Mouse (Mus musculus) T-cell, adult 2 months (primary cell): ENCODE measurements at regions not wholly inside any gene's neighbourhood (a gene's known extent, or its start where the extent isn't known, plus 50 kb on each side); places are given as distances from the start of the nearest gene placed in this dataset.
A peak's percentile ranks its signal among the peaks of the same experiment; 100 is the strongest.

ENCODE experiments used
- DNase-seq: peaks from one replicate; pipeline ENCODE4 v3.0.0; 2022; ENCODE audit warnings: low spot score

GRCm38 (mm10) chr10:37322310-37322709 is 183.6 kb upstream of the Marcks start:
- no peak for DNase-seq

GRCm38 (mm10) chr10:37321171-37321570 is 182.5 kb upstream of the Marcks start:
- peak; percentile 4 for DNase-seq

DNA sequence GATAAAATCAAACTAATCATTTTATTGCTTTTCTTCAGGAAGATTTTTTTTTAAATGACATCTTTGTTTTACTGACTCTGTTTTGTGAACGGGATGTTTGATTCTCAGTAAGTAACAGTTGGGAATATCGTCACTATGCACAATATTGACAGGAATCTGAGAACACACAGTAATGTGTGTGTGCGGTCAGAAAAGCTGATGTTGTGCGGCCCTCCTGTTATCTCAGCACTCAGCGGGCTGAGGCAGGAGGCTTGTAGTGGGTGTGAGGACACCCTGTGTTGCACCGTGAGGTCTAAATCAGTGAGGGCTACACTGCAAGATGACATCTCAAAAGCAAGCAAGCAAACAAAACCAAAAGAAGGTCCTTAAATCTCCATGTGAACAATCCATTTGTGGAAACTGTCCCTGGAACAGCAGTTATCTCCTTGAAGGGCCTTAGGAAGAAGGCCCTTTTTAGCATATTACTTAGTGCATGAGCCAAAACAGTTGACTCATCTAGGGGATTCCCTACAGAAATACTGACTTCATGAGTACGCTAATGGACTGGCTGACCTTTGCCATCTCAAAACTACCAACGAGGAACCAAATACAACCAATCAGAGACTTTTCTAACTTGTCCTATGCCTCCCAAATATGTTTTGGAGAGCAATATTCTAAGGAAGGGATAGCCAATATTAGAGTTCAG is 181.2 kb upstream of the Marcks start:
- DNase-seq, result no peak

DNA sequence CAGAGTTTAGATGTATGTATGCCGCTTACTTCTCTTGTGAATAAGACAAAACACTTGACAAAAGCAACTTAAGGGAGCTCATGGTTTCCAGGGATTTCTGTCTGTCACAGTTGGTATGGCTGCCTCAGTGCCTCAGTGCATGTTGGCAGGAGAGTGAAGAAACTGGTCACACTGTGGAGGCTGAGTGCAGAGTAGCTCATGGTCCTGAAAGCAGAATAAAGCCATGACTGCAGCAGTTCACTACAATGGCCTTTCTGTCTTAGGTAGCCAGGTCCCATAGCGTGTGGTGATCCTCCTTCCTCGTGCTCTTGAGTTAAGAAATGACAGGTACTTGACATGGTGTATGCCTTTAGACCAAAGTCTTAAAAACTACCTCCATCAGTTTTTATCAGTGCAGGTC is 178.0 kb upstream of the Marcks start:
- DNase-seq, result no peak

DNA sequence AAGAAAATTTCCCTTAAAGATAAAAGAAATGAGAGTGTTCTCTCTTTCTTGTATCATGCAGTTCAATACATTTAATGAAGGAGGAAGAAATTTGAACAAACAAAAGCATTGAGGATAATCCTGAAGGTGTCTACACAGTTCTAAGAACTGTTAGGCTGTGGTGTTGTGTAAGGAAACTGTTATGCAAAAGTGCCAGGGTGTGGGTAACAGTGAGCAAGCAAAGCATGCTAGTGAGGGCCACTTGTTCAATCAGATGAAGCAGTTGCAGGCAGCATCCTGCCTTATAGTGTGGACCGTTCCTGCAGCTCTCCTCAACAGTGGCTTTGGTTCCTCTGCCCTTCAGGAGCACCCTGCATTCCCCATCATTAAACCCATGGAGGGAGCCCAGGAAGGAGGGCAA is 177.1 kb upstream of the Marcks start:
- DNase-seq, result no peak

DNA sequence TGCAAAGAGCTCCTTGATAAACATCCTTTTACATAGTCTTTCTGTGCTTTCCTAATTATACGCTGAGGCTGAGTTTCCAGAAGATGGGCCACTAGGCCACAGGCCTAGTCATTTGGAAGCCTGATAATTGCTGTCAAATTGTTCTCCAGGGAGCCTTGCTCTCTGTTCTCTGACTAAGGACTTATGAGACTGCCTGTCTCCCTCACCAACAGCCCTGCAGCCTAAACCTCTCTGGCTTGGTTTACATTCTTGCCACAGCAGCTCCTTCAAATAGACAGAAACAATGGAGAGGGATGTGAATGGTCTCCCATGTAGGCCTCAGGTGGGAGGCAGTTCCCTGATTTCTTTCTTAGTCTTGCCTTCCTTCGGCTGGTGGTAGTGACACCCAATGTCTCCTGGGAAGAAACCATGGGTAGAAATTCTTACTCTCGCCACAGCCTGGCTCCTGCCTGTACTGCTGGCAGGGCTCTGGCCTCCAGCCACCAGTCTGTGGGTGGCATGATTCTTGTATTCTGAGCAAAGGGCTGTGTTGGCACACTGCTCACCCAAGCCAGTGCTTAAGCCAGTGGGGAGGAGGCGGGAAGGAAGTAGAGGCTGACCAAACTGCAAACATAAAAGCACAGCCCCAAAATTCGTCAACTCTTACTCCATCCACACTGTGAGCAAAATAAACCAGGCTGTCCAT is 176.2 kb upstream of the Marcks start:
- no peak for DNase-seq

- DNase-seq, result no peak
Measured at GRCm38 (mm10) chr10:37313461-37313860, 174.7 kb upstream of the Marcks start.

- DNase-seq, result no peak
Measured at GRCm38 (mm10) chr10:37310266-37310945, 171.7 kb upstream of the Marcks start.

DNA sequence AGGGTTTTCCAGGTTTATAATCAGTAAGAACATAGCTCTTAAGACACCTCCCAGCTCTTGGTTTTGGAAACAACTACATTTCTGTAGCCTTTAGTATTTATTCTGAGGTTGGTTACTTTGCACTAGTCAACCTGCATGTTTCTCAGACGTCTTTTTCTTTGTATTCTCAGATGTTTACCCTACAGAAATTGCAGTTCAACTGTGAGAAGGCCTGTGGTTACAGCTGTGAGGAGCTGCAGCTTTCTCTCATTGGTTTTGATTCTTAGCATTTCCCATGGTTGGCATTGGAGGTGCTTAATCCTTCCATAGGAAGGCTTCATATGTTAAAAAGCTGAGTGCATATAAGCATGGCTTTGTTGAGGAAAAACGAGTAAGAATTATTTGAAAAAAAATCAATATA is 165.9 kb upstream of the Marcks start:
- DNase-seq, result no peak

DNA sequence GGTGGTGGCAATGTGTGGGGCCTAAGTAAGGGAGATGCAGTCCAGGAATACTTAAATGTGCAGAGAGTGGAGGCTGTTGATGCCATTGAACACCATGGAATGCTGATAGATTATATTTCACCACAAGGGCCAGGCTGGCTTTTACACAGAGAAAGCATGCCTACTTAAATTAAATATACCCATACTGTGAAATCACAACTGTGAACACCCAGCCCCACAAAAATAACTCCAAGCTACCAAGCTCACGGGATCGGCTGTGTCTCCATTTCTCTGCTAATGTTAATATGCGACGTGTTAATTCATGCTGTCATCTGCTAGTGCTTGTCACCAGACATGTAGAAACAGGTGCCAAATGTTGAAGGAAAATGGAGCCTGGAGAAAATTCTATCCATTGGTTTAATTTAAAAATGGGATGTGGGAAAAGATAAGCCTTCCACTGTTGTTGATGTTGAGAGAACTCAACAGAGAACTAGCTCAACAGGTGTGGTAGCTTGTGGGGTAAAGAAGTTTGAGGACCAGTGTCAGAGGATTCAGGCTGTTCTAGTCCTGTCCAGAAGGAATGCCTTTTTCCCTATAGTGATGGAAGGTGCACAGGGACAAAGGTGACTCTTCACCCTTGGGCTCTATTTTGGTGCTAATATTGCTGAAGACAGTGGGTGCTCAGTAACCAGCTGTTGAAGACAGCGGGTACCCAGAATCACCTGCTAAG is 161.6 kb upstream of the Marcks start:
- no peak for DNase-seq

GRCm38 (mm10) chr10:37298689-37299421 is 160.1 kb upstream of the Marcks start:
- no peak for DNase-seq

DNA sequence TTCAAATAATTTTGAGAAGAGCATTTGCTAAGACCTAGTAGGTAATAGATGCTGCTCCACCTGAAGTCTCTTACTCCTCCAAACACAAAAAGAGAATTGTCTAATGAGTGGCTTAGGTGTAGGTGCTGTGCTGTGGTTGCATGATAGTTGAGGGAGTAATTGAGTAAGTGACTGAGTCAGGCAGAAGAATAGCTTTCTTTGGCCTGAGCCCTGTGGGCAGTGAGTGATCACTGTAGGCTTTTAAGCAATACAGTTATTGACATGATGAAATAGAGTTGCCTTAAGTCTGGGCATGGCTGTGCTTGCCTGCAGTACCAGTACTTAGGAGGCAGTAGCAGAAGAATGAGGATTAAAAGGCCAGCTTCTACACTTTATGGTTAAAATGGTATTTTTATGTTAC is 155.5 kb upstream of the Marcks start:
- no peak for DNase-seq

DNA sequence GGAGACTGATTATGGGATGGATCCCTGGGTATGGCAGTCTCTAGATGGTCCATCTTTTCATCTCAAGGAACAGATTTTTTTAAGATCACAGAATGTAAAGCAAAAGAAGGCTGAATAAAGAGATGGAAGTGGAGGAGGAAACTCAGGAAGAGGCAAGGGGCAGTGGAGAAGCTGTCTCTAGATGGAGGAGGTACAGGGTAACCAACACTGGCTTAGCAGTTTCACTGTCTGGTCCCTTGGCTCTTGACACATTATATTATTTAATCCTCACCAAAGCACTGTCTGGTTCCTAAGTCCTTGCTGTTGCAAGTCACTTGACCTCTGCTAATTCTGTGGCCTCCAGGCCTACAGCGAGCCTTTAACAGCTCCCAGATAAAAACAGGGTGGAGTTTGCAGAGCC is 154.6 kb upstream of the Marcks start:
- no peak for DNase-seq

GRCm38 (mm10) chr10:37291639-37292495 is 153.1 kb upstream of the Marcks start:
- DNase-seq, result no peak

- DNase-seq, result no peak
Measured at GRCm38 (mm10) chr10:37289964-37290704, 151.4 kb upstream of the Marcks start.

GRCm38 (mm10) chr10:37286305-37286704 is 147.6 kb upstream of the Marcks start:
- DNase-seq, result no peak

DNA sequence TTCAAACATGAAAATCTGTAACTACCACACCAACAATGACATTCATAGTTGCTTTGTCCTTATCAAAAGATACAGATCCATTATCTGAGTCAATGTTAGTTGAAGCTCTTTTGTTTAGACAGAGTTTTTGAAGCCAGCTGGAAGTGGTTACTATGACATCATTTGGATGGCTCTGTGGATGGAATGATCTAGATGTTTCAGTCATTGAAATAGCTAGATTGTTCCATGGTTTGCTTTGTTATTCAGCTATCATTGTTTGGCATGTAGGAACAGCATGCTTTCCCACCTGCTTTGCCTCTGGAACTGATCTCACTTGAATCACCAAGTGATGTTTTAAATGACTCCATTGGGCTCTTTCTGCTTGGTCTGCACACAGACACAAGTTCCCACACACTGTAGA is 144.2 kb upstream of the Marcks start:
- DNase-seq, result no peak

- no peak for DNase-seq
Measured at GRCm38 (mm10) chr10:37280823-37281222, 142.1 kb upstream of the Marcks start.

DNA sequence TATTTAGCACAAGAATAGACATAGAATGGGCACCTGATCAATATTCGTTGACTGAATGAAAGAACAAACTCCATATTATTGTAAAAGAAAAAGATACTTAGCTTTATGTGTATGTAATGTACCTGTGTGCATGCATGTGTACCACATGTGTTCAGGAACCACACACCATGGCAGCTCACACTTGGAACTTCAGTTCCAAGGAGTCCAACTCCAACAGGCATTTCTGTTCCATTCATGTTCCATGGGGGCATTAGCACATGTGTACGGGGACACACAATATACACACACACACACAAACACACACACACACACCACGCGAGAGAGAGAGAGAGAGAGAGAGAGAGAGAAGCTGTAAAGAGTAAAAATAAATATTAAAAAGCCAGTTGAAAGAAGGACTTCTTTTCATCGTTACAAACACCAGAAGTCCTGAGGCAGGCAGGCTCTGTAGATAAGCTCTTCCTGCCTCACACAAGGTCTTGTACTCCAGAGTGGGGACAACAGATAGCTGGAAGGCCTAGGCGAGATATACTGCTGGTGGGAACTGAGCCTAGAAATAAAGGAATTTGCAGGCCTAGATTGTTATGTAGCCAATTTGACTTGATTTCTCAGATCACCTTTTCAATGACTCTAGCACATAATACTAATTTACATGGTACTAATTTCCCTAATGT is 141.6 kb upstream of the Marcks start:
- DNase-seq, result no peak

GRCm38 (mm10) chr10:37279316-37279715 is 140.6 kb upstream of the Marcks start:
- no peak for DNase-seq
